Mouse (Mus musculus): Measurements from ENCODE around the gene Rsl1d1. TPM values are rescaled to one million over a fixed set of nuclear protein-coding genes. Genes with fewer than 3 reads are reported as not detected.

Rsl1d1 gene
- 78.6 and 81.6 TPM in 2 replicates for total RNA-seq (2021)
- long read RNA-seq, experiment 1, transcript Rsl1d1-201 (9 exons, 1,945 nt) = major isoform, 119 of 135 reads
- long read RNA-seq, experiment 1, partial matches to known transcripts = 5 of 135 reads
- long read RNA-seq, experiment 1, other reads (novel, unspliced or antisense) = 7 of 135 reads
- long read RNA-seq, experiment 2, transcript Rsl1d1-201 (9 exons, 1,945 nt) = major isoform, 83 of 99 reads
- long read RNA-seq, experiment 2, transcript Rsl1d1-203 (2 exons, 769 nt) = minor isoform, 6 of 99 reads
- long read RNA-seq, experiment 2, partial matches to known transcripts = 1 of 99 reads
- long read RNA-seq, experiment 2, other reads (novel, unspliced or antisense) = 8 of 99 reads

DNA sequence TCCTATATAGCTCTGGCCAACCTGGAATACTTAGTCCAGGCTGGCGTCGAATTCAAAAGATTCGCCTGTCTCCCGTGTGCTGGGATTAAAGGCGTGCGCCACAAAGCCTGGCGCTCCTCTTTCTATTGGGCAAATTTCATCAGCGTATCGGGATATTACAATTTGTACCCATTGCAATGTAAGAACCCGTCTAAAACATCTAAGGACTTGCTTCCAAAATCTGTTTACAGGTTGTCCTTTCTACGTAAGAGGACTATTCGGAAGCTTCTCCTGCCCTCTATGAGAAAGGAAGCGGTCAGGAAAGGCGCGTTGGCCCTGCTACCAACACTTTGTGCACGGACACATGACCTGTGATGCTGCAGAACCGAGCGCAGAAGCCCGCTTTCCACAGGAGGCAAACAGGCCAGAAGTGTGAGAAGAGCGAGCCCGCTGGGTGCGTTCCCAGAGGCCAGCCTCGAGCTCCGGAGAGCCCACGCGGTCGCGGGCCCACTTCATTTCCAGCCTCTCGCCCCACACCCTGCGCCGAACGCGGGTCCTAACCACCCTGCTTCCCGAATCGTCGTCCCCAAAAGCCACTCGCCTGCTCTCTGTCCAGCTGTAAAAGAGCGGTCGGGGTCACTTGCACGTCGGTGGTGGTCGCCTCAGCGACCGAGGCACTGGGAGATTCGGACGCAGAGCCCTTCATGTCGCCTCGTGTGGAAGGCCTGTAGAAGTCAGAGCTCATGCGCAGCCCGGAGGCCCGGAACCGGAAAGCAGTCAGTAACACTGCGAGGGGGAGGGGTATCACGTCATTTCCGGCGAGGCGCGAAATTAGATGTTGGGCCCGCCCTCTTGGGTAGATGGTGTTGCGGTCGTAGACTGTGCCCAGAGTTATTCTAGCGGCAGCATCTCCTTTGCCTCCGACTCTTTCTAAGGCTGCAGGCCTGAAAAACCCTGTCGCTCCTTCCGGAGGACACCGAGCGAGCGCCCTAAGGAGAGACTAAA, at the start of gene Rsl1d1:
Gene Rsl1d1, minus strand, starts transcription at position 761 of the 984 bp plus-strand sequence.
- DNase-seq = peak; percentile 95

DNA sequence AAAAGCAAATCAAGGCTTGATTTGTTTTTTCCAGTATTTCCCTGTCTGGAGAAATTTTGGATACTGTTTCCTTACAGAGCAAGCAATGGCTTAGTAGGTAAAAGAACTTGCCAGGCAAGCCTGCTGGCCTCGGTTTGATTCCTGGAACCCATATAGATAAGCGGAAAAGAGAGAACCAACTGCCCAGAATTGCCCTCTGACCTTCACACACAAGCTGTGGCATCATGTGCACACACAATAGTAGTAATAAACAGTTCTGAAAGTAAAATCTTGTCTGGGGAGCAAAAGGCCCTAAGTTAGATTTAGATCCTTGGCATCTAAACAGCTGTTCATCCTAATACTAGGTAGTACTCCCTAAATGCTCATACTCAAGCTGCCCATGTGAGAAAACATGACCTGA, 44.7 kb upstream of the Rsl1d1 start:
- DNase-seq = no peak

DNA sequence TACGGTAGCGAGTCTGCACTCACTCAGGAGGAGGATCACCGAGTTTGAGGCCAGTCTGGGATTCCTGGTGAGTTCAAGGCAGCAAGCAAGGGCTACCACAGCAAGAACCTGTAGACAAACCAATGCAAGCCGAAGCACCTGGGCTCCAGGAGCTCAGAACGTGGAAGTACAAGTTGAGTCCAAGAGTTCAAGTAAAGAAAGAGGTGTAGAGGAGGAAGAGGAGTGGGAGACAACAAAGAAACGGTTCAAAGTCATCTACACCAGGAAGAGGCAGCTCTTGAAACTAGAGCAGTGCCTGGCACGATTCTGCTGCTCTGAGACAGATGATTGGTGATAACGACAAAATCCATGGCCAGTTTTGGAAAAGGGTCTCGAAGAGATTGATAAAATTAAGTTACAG, 42.6 kb upstream of the Rsl1d1 start:
- no peak for DNase-seq

DNA sequence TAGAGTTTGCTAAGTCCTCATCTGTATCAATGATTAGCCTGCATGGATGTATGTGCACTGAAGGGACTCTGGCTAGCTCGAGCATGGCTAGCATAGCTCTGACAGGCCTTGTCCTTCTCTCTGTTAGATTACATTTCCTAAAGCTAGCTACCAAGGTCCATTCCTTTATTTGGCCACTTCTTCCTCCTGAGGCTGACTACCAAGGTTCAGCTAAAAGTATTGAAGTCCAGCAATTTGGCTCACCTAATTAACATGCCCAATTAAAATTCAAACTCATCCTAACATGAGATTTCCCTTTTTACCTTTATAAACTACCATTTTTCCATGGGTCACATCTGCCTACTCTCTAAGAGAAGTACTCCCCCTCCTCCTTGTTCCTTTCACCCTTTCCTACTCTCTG, 39.3 kb upstream of the Rsl1d1 start:
- DNase-seq = no peak

DNA sequence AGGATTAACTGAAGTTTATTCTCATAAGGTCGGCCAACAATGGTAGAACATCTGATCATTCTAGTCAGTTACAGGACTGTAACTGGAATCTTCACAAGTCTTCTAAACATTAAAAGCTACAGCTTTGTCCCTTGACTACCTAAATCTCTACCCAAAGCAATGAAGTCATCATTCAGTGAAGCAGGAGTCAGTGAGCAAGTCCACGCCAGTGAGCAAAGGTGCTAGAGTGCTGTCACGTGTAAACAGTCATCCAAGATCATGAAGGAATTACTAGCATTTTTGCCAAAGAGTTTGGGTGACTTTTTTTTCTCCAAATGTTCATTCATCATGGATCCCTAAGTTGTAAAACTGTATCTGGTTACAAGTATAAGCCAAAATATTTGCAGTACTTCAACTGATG, 14.7 kb upstream of the Rsl1d1 start:
- no peak for DNase-seq

DNA sequence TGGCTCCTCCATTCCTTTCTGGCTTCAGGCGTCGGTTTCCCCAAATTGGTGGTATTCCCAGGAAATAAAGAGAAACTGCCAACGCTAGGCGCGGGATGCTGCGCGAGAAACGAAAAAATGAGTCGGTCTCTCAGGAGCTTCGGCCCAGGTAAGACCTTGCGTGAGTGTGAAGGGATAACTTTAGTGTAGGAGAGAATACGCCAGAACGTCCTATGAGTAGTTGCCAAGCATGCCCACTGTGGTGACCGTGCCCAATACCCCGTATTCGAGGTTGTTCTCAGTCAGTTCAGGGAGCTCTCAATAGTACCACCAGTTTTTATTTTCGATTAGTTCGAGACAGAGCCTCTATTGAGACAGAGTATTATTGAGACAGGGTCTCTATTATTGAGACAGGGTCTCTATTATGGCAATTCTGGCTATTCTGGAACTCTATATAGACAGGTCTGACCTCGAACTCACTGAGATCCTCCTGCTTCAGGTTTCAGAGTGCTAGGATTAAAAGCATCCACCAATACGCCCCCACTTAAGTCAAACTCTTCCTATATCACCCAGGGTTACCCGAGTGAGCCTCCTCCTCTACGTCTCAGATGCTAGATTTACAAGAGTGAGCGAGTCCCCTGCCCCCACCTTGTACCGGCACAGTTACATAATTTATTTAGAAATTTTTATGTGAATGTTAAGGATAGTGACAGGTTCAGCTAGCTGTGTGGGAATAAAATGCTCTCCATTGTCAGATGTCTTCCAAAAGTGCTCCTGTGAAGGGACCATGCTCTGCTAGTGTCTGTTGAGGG, 664 bp upstream of the Rsl1d1 start:
- DNase-seq = peak; percentile 9

DNA sequence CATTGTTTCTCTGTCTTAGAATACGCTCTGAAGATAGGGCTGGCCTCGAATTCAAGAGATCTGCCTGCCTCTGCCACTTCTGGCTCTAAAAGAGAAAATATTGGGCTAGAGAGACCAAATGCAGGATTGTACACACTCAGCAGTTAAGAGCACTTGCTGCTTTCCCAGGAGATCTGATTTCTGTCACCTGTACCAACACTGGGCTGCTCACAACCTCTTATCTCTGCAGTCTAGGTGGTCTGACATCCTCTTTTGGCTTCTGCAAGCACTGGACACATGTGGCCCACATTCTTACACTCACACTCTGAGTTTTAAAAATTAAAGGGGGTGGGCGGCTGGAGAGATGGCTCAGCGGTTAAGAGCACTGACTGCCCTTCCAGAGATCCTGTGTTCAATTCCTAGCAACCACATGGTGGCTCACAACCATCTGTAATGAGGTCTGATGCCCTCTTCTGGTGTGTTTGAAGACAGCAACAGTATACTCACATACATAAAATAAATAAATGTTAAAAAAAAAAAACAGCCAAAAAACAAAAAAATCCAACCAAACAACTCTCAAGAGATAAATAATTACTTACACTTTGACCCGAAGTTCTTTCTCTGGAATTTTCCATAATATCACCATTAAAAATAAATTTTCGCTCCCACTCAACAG, 1.3 kb downstream of the Rsl1d1 start:
- DNase-seq = no peak

DNA sequence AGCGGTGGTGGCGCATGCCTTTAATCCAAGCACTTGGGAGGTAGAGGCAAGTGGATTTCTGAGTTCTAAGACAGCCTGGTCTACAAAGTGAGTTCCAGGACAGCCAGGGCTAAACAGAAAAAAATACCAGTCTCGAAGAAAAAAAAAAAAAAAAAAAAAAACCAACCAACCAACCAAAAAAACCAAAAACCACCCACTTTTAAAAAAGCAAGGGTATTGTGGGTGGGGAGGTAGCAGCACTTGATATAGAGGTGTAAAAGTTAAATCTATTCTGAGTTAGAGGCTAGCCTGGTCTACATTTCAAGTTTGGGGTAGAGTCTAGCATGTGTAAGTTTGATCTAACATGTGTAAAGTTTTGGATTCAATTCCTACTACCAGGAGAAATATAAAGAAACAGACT, 2.9 kb downstream of the Rsl1d1 start:
- DNase-seq = no peak

DNA sequence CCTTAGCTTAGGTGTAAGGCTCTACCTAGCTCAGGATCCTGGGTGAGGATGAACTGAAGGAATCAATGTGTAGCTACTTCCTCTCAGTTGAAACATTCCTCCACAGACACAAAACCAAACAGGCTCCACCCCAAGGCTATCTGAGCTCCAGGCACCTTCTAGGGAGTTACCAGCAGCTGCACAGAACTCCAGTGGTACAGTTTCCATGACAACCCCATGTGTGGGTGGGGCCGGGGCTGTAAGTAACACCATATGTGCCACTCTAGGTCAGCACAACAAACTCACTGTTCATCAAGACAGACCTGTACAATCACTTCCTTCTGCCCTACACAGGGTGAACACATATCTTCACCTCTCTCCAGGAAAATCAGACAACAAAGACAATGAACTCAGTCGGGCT, 4.7 kb downstream of the Rsl1d1 start:
- DNase-seq = no peak

DNA sequence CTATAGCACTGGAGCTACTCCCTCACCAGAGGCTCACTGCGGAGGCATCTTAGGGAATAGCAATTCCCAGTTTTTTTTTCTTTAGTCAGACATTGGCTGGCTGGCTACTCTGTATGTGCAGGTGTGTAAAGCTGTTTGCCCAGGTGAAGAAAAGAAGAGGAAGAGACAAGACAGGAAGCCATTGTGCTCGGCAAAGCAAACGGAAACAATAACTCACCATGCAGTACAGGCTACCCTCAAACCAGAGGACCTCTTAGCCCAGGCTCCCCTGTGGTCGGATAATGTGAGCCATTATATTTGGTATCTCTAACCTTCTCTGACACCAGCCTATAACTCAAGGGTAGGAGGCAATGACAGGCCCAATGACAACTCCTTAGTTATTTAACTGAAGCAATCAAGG, 6.1 kb downstream of the Rsl1d1 start:
- no peak for DNase-seq

DNA sequence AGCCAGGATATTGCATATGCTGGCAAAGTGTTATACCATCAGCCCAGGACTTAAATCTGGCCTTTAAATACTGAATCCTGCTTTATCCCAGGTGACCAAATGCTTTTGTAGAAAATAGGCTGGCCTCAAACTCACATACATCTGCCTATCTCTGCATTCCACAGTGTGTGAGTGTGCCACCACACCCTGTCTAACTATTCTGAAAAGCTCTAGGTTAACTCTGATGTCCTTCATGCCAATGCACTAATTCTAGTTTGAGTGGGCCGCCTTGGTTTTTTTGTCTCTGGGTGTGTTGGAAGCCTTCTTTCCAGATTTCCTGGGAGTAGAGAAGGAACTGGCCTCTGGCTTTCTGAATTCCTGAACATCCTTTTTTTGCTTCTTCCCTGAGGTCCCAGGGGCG, 9.9 kb downstream of the Rsl1d1 start:
- no peak for DNase-seq

DNA sequence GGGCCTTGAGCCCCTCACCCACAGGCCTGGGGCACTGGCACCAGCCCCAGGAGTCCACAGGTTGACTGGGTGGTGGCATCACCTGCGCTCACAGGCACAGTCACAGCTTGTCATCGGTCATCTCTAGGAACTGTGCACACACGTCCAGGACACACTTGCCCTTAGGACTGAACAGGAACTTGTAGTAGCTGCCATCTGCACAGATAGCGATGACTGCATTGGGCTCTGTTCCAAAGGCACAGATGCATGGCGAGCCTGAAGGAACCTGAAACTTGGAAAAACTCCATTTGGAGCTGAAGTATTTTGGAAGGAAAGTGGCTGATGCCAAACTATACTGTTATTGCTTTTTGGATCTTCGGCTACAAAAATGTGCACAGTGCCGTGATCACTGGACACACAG, 13.0 kb downstream of the Rsl1d1 start:
- DNase-seq = no peak

DNA sequence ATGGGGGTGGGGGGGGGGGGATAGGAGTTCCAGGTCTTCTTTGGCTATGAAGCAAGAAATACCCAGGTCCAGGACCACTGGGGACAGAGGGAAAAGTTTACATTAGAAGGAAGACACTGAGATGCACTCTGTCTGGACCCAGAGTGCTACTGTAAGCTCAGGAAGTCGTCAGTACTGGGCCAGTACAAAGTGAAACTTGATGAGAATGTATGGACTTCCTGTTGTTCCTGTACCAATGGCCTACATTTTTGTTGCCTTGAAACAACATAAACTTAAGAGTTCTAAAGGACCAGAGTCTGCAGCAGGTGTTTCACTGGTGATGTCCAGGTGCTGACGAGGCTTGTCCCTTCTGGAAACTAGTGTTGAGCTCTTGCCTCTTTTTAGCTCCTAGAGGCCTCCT, 25.7 kb downstream of the Rsl1d1 start:
- no peak for DNase-seq

DNA sequence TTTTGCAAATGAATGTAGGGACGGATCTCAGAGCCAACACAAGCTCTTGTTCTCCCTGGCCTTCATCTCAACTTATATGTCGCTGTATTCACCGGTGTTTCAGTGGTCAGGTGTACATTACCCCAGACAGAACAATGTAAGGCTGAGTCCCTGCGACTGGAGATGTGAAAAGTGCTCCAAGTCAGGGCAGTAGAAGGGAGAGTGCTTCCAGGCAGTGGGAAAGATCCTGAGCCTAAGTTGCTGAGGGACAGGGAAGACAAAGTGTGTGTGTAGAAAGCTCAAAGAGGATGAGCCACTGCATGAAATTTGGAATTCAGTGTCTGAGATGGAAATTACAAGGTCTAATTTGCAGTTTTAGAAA, 26.3 kb downstream of the Rsl1d1 start:
- no peak for DNase-seq

DNA sequence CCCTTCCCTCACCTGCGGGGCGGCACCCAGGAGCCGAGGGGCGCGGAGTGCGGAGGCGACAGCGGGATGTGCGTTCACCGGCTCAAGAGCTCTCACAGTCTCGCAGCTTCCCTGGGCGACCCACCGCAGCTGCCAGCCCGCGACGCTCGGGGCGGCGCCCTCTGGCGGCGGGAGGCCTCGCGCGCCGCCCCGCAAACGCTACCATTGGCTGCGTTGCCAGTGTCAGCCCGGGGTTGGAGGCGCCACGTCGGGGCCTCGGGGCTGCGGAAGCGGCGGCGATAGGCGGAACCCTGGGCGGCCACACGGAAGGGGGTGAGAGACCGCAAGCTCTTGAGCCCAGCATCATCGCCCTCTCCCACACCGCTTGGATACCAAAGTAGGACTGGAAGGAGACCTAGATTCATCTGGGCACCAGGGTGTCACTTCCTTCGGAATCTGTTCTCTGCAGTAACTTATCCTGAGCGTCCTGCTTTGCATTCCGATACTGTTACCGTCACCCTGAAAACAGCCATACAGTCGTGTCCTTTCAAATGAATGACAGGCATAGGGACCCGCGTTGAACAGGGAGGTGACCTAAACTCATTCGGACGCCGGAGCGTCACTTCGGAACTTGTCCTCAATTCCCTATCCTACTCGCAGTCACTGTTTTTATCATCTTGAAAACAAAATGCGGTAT, 26.8 kb downstream of the Rsl1d1 start, which contains the start of gene Zc3h7a:
Gene Zc3h7a, minus strand, starts transcription at position 186 of the 676 bp plus-strand sequence.
- DNase-seq = peak; percentile 96

DNA sequence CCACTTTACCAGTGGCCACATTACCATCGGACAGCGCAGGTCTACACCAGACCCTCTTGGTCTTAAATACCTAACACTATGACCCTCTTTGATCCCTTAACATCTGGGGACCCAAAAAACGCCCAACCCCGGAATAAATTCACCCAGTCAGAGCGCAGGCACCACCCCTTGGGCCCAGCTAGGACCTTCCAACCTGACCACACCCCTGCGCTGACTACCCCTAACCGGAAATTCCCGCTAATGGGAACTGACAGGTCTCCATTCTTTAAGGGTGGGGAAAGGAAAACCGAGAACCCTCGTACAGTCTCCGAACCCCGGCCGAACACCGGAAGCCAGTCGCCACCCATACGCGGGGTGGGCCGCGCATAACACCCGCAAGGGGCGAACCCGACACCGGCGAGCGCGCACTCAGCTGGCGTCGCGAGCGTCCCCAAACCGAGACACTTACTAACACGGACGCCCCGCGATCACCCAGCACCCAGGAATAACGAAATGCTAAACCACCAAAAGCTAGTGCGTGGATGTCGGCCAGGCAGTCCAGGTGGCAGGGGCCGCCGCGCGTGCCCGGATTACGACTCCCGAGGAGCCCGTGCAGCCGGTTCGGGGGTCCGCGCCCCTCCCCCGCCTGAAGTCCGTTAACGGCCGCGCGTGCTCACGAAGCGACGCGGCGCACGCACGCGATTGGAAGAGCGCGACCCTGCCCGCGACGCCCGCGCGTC, 27.5 kb downstream of the Rsl1d1 start:
- peak; percentile 82 for DNase-seq

DNA sequence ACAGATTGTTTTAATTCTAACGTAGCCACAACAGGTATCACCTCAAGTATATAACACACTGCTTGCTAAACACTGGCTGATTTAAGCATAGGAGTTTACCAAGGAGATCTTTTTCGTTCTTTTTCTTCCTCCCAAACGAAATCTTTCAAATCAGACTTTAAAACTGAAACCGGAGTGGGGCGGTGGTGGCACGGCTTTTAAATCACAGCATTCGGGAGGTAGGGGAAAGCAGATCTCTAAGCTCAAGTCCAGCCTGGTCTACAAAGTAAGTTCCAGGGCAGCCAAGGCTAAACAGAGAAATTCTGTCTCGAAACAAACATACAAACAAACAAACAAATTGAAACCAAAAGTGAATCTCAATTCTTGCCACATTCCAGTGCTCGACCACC, 28.0 kb downstream of the Rsl1d1 start:
- DNase-seq = no peak

DNA sequence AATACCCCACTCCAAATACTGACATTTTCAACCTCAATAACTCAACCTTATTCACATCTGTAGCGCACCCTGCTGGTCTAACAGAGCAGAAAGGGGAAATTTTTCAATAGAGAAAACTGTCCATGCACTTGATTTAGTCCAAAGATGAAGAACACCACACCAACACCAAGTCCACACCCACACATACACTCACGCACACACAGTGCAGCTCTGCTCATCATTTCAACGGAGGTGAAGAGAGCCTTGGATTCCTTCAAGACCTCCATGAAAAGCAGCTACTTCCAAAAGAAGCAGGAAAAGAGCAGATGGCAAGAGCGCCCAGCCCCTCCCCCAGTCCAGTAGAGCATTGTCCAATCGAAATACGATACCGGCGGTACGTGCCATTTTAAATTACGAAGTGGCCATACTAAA, 28.5 kb downstream of the Rsl1d1 start:
- peak; percentile 76 for DNase-seq

DNA sequence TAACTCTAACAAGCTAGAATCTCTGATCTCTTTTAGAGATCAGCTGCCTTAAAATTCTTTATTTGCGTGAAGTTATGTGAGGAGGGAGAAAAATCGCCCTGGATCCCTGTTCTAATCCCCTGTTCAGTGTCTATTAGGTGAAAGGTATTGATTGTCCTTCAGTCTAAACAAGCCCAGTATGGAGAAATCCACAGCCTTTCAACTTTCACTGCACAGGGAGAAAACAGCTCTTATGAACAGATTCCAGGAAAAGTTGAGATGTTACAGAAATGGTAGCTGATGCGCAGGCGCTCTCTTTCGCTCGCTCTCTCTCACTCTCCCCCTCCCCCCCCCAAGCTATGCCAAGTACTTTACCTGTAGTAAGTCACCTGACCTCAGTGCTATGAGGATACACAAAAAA, 31.5 kb downstream of the Rsl1d1 start:
- no peak for DNase-seq

DNA sequence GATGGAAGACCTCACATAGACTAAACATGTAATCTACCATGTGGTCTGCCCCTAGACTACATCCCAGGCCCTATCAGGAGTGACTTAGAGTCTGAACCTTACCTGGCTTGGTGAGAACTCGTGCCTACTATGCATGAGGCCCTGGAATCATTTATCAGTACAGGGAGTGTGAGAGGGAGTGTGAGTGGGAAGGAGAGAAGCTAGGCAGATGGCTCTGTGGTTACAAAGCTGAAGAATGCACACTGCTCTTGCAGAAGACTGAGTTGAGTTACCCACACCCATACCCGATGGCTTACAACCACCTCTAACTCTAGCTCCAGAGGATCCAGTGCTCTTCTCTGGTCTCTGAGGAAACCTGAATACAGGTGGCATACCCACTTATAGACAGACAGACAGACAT, 36.7 kb downstream of the Rsl1d1 start:
- DNase-seq = no peak
